Mouse (Mus musculus): Measurements from ENCODE around the gene Catsperd. TPM values are rescaled to one million over a fixed set of nuclear protein-coding genes. Genes with fewer than 3 reads are reported as not detected.

Catsperd gene
- total RNA-seq, 2 experiments from 2014 or later, result 2.4 to 2.7 TPM

DNA sequence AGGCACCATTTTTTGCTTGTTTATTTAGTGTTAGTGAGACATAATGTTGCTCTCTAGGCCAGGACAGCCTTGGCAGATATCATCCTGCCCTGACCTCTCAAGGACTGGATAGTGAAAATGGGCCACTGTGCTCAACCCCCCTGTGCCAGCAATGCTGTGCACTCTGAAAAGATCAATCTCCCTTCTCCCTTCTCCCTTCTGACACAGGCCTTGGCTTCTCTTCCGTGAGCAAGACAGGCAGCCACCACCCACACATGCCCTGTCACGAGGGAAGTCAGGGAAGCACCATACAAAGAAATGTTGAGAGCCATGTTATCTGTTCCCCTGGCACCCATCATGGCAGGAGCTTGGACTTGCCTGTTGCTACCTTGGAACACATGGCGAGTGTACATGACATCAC, 27.4 kb downstream of the Catsperd start:
- DNase-seq (ENCODE audit: low spot score in 2 of 2), result no peak

- DNase-seq (ENCODE audit: low spot score in 2 of 2), result no peak
Measured at GRCm38 (mm10) chr17:56656171-56656570, 28.2 kb downstream of the Catsperd start.

DNA sequence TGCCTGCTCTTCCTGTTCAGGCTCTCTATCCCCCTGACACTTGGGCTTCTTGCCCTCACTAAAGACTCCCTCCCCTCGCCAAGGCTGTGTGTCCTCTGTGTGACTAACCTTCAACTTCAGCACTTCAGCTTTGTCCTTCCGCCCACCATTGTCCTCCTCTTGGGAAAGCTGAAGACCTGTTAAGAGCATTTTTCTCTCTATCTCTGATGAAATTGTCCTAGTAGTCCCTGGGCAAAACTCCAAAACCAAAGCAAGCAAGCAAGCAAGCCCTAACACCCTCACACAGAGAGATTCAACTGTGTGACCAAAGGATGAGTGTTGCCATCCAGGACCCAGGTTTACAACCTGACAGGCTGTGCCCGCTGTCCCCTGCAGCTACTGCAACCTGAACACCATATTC, 35.7 kb downstream of the Catsperd start:
- DNase-seq (ENCODE audit: low spot score in 2 of 2), result no peak

- DNase-seq (ENCODE audit: low spot score in 2 of 2), result no peak
Measured at GRCm38 (mm10) chr17:56664333-56664732, 36.4 kb downstream of the Catsperd start.

DNA sequence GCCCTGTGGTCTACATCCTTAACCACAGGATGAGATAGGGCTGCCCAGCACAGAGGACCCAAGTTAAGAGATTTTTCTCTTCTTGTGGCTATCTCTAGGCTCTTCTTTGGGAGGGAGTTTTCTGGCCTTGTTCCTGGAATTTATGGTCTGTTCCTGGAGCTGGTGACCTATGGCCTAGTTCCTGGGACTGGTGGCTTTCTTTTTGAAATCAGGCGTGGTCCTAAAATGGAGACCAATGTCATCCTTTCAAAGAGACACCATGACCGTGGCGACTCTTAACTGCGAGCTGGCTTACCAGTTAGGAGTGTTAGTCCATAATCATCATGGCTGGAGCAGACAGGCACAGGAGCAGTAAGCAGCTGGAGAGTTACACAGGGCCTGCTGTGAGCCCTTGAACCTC, 38.4 kb downstream of the Catsperd start:
- no peak for DNase-seq (ENCODE audit: low spot score in 2 of 2)

DNA sequence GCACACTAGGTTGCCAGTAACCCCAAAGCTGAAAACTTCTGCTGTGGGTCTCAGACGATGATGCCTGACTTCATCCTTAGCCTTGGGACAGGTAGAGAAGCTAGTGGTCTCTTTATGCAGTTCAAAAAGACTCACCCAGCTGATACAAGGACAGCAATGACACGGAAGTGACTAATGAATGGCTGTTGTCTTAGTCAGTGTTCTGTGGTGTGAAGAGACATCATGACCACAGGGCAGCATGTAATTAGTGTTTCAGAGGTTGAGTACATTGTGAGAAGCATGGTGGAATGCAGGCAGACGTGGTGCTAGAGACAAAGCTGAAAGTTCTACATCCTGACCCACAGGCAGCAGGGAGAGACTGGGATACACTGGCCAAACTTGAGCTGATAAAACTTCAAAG, 39.6 kb downstream of the Catsperd start:
- DNase-seq (ENCODE audit: low spot score in 2 of 2), result no peak

- peak; percentile 62 to 82 for DNase-seq (ENCODE audit: low spot score in 2 of 2)
Measured at GRCm38 (mm10) chr17:56668384-56669144, 40.6 kb downstream of the Catsperd start.

- no peak for DNase-seq (ENCODE audit: low spot score in 2 of 2)
Measured at GRCm38 (mm10) chr17:56669766-56670165, 41.8 kb downstream of the Catsperd start.

DNA sequence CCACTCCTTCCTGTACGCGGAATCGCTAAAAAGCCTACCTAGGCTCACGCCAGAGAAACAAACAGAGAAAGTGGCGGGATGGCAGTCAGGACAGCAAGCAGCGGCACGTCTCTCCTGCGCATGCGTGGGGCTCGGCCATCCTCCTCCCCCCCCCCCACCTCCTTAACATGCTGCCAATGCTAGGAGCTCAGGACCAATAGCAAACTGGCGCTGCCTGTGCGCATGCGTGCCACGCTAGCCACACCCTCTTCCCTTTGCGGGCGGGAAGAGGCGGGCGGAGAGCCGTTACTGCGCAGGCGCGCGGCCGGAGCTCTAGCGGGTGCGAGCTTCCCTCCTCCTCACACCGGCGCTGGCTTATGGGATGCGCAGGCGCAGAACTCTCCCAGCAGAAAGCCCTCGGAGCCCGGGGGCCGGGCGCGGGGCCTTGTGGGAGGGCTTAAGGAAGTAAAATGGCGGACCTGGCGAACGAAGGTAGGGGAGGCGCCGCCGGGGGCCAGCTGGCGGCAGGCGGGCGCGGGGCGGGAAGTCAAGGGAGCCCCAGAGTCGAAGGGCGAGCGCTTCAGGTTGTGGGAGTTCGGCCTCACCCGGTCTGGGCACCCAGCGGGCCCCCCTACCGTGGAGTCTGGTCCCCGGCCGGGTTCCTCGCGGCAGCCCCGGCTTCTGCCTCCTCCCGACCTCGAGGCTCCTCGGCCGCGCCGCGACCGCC, 45.2 kb downstream of the Catsperd start, which contains the start of gene Ranbp3:
Gene Ranbp3, plus strand, starts transcription at position 354 of the 706 bp plus-strand sequence.
- DNase-seq (ENCODE audit: low spot score in 2 of 2), result peak; percentile 96 to 99

GRCm38 (mm10) chr17:56673647-56674416, 45.9 kb downstream of the Catsperd start:
- no peak for DNase-seq (ENCODE audit: low spot score in 2 of 2)

DNA sequence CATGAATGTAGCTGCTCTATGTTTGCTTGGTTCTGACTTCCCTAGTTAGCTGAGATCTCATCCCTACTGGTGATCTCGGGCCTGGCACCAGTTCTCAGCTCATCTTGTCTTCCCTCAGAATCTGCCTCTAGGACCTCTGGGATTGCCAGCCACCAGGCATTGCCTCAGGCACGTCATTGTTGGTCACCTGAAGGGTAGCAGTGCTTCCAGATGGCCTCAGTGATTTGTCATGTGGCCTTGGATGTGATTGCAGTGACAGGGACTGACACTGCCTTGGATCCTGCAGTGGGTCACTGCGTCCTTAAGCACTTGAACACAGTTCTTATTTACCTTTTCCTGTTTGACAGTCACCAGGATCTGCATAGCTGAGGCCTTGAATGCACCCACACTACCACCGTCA, 53.8 kb downstream of the Catsperd start:
- DNase-seq (ENCODE audit: low spot score in 2 of 2), result no peak

- no peak for DNase-seq (ENCODE audit: low spot score in 2 of 2)
Measured at GRCm38 (mm10) chr17:56682880-56683279, 54.9 kb downstream of the Catsperd start.

- DNase-seq (ENCODE audit: low spot score in 2 of 2), result no peak
Measured at GRCm38 (mm10) chr17:56683546-56684140, 55.7 kb downstream of the Catsperd start.

DNA sequence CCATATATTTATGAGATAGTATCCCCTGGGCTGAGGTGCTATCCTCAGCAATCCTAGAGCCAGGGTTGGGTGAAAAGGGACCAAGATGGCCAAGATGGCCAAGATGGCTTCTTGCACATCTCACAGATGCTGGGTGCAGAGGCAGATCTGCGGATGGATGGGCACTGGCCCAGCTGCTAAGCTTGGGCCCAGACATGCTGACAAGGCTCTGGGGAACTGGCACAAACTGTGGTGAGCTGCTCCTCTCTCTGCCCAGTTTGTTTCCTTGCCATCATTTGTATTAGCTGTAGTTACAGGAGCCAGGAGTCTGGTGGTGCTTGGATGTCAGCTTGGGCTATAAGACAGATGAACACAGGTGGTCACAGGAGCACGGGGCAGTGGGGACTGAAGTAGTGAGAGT, 56.7 kb downstream of the Catsperd start:
- DNase-seq (ENCODE audit: low spot score in 2 of 2), result no peak

GRCm38 (mm10) chr17:56686801-56687200, 58.9 kb downstream of the Catsperd start:
- DNase-seq (ENCODE audit: low spot score in 2 of 2), result no peak

DNA sequence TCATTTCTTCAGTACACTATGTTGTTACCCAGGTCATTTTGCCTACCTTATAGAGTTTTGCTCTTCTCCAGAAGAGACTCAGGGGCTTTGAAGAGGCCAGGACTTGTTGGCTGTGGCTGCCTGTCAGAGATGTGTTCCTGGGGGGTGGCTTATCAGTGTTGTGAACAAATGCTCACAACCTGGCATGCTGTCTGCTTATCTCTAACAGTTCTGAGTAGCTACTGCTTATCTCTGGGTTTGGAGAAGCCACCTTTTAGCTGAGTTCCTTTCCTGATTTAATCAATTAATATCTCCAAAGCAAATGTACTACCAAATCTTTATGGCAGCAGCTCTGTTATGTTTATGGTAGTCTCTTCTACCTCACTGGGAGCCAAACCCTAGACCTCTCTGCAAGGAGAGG, 60.1 kb downstream of the Catsperd start:
- DNase-seq (ENCODE audit: low spot score in 2 of 2), result no peak

- no peak for DNase-seq (ENCODE audit: low spot score in 2 of 2)
Measured at GRCm38 (mm10) chr17:56688689-56689088, 60.7 kb downstream of the Catsperd start.

- DNase-seq (ENCODE audit: low spot score in 2 of 2), result no peak
Measured at GRCm38 (mm10) chr17:56693395-56693794, 65.5 kb downstream of the Catsperd start.

GRCm38 (mm10) chr17:56693851-56694310, 65.9 kb downstream of the Catsperd start:
- DNase-seq (ENCODE audit: low spot score in 2 of 2), result peak in 1 of 2 experiments; percentile 47

DNA sequence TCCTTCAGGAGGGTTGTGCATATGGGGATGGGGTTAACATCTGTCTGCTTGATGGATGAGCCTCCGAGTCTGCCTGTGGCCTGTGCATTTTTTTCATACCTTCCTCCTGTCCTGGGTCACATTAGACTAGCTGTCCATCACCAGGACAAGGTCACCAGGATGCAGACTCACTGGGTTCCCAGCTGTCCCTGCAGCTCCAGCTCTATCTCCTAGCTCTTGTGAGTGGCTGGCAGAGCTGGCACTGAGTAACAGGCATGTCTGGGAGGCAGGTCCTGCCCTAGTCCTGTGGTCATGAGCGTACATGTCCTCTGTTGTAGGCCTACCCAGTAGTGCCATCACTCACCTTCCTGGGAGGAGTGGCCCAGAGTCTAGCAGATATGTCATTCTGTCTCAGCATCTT, 72.5 kb downstream of the Catsperd start:
- no peak for DNase-seq (ENCODE audit: low spot score in 2 of 2)

GRCm38 (mm10) chr17:56703038-56703437, 75.1 kb downstream of the Catsperd start:
- DNase-seq (ENCODE audit: low spot score in 2 of 2), result no peak

Measured in adrenal gland, postnatal 4 days (tissue).